ENCODE assay signal across 9 mouse cellular contexts in genomic region chr4:57904638-57905037, GRCm38 (mm10). TPM values are rescaled to one million over a fixed set of nuclear protein-coding genes. Genes with fewer than 3 reads are reported as not detected.
A peak's percentile ranks its signal among the peaks of the same experiment; 100 is the strongest.
DNase-seq lines count a peak whose midpoint lies in the region; ATAC-seq and TF ChIP-seq lines count a peak whose summit lies in the region.
"Had no signal": no experiment of that assay in that cellular context is flagged by ENCODE, and none has a peak within 500 bp of the region (broad histone marks: within the 10 kb centered on the region; RNA-seq: fewer than 3 reads in every experiment).

No protein-coding gene starts in this region.

- 21% methylated on average over 9 of the region's 9 CpGs for WGBS in intestine, embryonic 16.5 days

- H3K27me3 ChIP-seq in intestine, embryonic 16.5 days (replicated peaks; ENCODE audit: control insufficient read depth, insufficient read depth, low read length), result no peaks in the 10 kb centered on the region
- H3K27me3 ChIP-seq: liver, embryonic 13.5 days had no signal

- no peaks in the 10 kb centered on the region for H3K9me3 ChIP-seq in ES-E14 (ENCODE audit: control insufficient read depth, insufficient read depth, low read depth, low read length)
- H3K9me3 ChIP-seq in intestine, embryonic 16.5 days (ENCODE audit: control insufficient read depth, low read length), result no peaks in the 10 kb centered on the region
- H3K9me3 ChIP-seq: liver, embryonic 13.5 days had no signal

- no peaks in the 10 kb centered on the region for H3K36me3 ChIP-seq in ES-E14 (ENCODE audit: control insufficient read depth, insufficient read depth, low read length, poor library complexity, severe bottlenecking)
- H3K36me3 ChIP-seq in intestine, embryonic 16.5 days (ENCODE audit: control insufficient read depth, insufficient read depth, low read length), result no peaks in the 10 kb centered on the region
- H3K36me3 ChIP-seq: liver, embryonic 13.5 days had no signal

- ATAC-seq in CD4-positive, CD25-positive, alpha-beta regulatory T cell, adult 4 months, result peak; percentile 16
- ATAC-seq in intestine, embryonic 16.5 days, result peak; percentile 69

- no peak overlapping the region for H3K9ac ChIP-seq in ES-E14 (ENCODE audit: insufficient read depth, low read depth, low read length, poor library complexity, severe bottlenecking)
- H3K9ac ChIP-seq in intestine, embryonic 16.5 days (ENCODE audit: low read depth, low read length), result no peak overlapping the region
- H3K9ac ChIP-seq: liver, embryonic 13.5 days had no signal

- in situ Hi-C loops in ES-E14 (cut with MboI; ENCODE audit: low sequenced_read_pairs in 2 of 2, unreplicated experiment in 2 of 2), result loop anchor here in 1 of 2 experiments (10.0 kb wide), 2 partner anchors 170 to 350 kb away; no protein-coding TSS in a partner anchor

- H3K4me1 ChIP-seq in ES-E14 (ENCODE audit: control insufficient read depth in 2 of 2, insufficient read depth in 2 of 2, low read length in 2 of 2, poor library complexity in 1 of 2), result peaks cover 0 to 9% of the 10 kb centered on the region in 2 experiments; a peak in 1 of 4 replicates
- H3K4me1 ChIP-seq in intestine, embryonic 16.5 days (ENCODE audit: control insufficient read depth, insufficient read depth, low read length), result 0 out of 2 replicates have a peak, but pooled peaks cover 3% of the 10 kb centered on the region
- H3K4me1 ChIP-seq: liver, embryonic 13.5 days had no signal

- H3K4me2 ChIP-seq in intestine, embryonic 16.5 days (ENCODE audit: low read depth, low read length), result peak overlapping the region; percentile 35
- H3K4me2 ChIP-seq: heart, embryonic 11.5 days; liver, embryonic 13.5 days had no signal

- H3K4me3 ChIP-seq in ES-E14 (ENCODE audit: insufficient read depth in 1 of 2, low read depth in 1 of 2, low read length in 2 of 2, poor library complexity in 1 of 2, severe bottlenecking in 1 of 2), result no peak overlapping the region
- H3K4me3 ChIP-seq in intestine, embryonic 16.5 days (ENCODE audit: low read length), result no peak overlapping the region; the same call in 1 of the 2 replicates
- H3K4me3 ChIP-seq: liver, embryonic 13.5 days had no signal

- DNase-seq in ES-E14 (ENCODE audit: low read depth, low spot score), result peak; percentile 42
- peak; percentile 51 for DNase-seq in lung, postnatal 10 days
- DNase-seq in B cell, adult 2 months, result no peak
- DNase-seq in heart, adult 18-20 months, result no peak
- DNase-seq in adrenal gland, adult (ENCODE audit: inconsistent age in 2 of 2, low spot score in 1 of 2), result no peak

- H3K27ac ChIP-seq in ES-E14 (ENCODE audit: insufficient read depth, low read depth, low read length, poor library complexity, severe bottlenecking), result no peak overlapping the region
- H3K27ac ChIP-seq in intestine, embryonic 16.5 days (ENCODE audit: low read length), result no peak overlapping the region
- H3K27ac ChIP-seq: liver, embryonic 13.5 days had no signal

TF ChIP-seq in ES-E14, 5 proteins besides CTCF, POLR2A, EP300 and RAD21:
- TF ChIP-seq HCFC1 (IDR thresholded peaks at IDR 0.05; ENCODE audit: borderline replicate concordance, insufficient read depth, low read length) (no peak), MAFK (IDR thresholded peaks at IDR 0.05; ENCODE audit: insufficient read depth, low read depth, low read length) (0 out of 2 replicates have a peak, but pooled peaks have one; percentile 2), ZC3H11A (IDR thresholded peaks at IDR 0.05; ENCODE audit: borderline replicate concordance, low read depth, low read length) (no peak), CHD2 (IDR thresholded peaks at IDR 0.05; ENCODE audit: low read depth, low read length) (no peak), ZNF384 (IDR thresholded peaks at IDR 0.05; ENCODE audit: low read depth, low read length) (no peak)

RNA-seq across cellular contexts. Expression of gene D630039A03Rik, which starts 11.5 kb away (rescaled TPM):
- polyA plus RNA-seq in CD4-positive, CD25-positive, alpha-beta regulatory T cell, adult 4 months (2017; shearing (Covaris generic)), result 10 to 100 TPM in 1 of 2 experiments, 1 to 10 TPM in 1; 9.2 to 13.9 TPM
- 0.27 and 0.74 TPM in 2 replicates for total RNA-seq in ES-E14 (2012; rRNA removed)
- 13.3 and 14.1 TPM in 2 replicates for polyA plus RNA-seq in intestine, embryonic 16.5 days (2015; fragmentation: Nextera tagmentation; extraction: Ambion mirVana)
- under 1 TPM; 0.17 to 0.23 TPM for total RNA-seq in heart, adult 18-20 months (2021)

RNA-seq across cellular contexts. Expression of gene Txn1, which starts 51.6 kb away (rescaled TPM):
- polyA plus RNA-seq in CD4-positive, CD25-positive, alpha-beta regulatory T cell, adult 4 months (2017; shearing (Covaris generic)), result 100 to 1,000 TPM in 1 of 2 experiments, 10 to 100 TPM in 1; 96.6 to 129 TPM
- 269 and 401 TPM in 2 replicates for total RNA-seq in ES-E14 (2012; rRNA removed)
- polyA plus RNA-seq in intestine, embryonic 16.5 days (2015; fragmentation: Nextera tagmentation; extraction: Ambion mirVana), result 666 and 671 TPM in 2 replicates
- 100 to 1,000 TPM; 115 to 116 TPM for total RNA-seq in heart, adult 18-20 months (2021)

Comparison
In these comparisons a context has a peak if more than half of its experiments do, and no peak if none do; other contexts are left out.
1. DNase-seq: peak in ES-E14 (single experiment) and lung, postnatal 10 days (single experiment); none in B cell, adult 2 months (0 of 2), heart, adult 18-20 months (0 of 2) and adrenal gland, adult (0 of 2).